Mouse (Mus musculus) kidney, postnatal 4 days (tissue): ENCODE data around the gene Fmn2.

Experiments used
- DNase-seq, 2 experiments: peaks; one replicate each; pipeline ENCODE4 v3.0.0; 2021; ENCODE audit warnings: mixed read lengths in 2 of 2

The Fmn2 gene

DNA sequence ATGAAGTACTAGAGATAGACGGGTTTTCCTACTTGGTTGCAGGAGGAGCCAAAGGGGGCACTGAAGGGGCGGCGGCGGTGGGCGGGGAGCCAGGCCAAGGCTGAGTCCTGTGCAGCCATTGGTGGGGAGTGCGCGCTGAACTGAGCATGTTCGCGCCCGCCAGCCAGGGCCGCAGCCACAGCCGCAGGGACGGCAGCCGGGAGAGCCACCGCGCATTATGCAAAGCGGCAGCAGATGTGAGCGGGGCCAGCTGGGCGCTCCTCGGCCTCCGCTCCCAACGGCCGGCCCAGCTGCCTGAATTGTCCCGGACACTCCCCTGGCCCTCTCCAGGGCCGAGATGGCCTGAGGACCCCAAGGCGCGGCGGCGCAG is at the start of gene Fmn2:
Gene Fmn2 (plus strand): TSS at position 165 of the 370 bp plus-strand sequence.
- DNase-seq, result peak; percentile 75 to 80

DNA sequence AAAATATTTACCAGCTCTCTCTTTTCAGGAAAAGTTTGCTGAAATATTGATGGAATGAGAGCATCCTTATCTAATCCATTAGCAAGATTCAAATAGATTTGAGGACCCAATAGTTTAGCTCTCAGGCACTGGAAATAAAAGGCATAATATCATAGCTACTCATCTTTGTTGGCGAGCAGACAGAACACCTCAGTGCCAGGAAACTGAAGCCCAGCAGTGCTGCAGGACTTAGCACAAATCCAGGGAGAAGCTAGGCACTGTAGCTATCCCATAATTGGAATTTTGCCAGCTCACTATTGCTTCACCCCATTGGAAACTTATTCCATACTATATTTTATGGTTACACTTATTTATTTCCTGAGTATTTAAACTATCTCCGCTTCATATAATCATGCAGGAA is 46.5 kb upstream of the Fmn2 start:
- DNase-seq, result no peak

DNA sequence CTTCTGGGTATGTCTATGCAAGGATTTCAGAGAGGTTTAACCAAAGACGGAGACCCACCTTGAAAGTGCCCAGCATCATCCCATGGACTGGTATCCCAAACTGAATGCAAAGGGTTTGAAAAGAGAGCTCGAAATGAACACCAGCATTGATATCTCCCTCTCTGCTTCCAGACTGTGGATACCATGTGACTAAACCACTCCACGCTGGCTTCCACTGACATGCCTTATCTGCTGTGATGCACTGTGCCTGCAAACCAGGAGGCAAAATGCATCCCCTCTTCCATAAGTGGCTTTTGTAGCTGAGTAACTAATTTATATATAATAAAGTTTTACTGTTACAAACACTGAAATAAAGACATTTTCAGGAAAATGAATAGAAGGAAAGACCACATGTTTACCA is 36.2 kb upstream of the Fmn2 start:
- no peak for DNase-seq

DNA sequence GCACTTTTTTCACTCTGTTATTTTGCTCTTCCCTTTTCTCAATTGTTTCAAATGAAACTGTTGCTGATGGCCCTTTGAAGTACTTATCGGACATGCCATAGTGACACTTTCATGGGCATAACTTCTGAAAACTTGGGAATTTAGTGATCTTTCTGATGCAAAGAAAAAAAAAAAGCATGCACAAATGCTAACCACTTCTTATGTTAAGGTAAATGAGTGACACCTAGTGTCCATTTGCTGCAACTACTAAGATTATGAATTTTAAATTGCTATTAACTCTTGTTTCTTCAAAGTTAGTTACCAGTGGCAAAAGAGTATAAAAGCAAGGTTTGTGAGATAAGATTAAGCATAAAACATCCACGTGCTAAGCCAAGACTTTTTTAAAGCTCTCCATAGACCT is 35.4 kb upstream of the Fmn2 start:
- no peak for DNase-seq

DNA sequence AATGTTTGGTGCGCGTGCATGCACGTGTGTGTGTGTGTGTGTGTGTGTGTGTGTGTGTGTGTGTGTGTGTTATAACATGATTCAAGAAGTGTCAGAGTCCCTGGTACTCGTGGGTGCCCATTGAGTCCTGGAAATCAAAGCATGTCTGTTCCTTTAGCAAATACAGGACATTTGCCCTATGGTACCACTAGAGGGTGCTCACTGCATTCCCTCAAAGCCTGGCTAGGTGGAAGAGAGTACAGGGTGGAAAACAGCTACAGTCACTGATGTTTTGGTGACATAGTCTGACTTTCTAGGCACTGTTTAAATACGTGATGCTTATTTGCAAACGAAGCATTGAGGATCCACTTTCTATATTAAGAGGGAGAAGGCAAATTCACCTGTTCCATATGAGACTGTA is 31.9 kb upstream of the Fmn2 start:
- DNase-seq, result peak; percentile 16 to 32

DNA sequence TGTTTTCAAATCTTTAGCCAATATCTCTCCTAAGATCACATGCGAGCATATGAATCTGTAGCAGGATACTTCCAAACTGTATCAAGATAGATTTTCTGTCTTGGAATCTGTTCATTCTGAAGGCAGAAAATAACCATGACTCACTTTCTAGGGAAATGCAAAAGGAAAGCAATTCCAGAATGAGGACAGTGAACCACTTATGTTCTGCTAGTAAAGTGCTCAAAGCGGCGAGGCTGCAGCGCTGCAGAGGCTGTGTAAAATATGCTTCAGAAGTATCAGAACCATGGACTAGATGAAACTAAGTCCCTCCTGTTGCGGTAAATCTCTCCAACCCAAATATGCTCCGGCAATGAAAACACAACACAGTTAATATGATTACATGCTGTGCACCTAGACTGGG is 19.1 kb upstream of the Fmn2 start:
- DNase-seq, result no peak

DNA sequence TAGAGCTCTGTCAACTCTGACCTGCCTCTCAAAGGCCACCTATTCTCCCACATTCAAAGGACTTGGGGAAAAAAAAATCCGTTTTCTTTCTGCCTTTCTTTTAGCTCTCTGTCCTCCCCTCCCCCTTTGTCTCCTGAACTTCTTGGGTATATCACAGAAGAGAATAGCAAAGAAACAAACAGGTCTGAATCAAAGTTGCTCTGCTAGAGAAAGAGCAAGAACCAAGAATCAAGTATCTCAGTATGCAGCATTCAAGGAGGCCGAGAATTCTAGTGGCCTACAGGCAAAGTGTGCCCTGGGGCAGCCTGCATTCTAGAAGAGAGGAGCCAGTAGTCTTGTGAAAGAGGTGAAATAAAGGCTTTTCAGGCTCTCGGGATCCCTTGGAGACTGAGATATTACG is 1.6 kb upstream of the Fmn2 start:
- DNase-seq, result no peak

DNA sequence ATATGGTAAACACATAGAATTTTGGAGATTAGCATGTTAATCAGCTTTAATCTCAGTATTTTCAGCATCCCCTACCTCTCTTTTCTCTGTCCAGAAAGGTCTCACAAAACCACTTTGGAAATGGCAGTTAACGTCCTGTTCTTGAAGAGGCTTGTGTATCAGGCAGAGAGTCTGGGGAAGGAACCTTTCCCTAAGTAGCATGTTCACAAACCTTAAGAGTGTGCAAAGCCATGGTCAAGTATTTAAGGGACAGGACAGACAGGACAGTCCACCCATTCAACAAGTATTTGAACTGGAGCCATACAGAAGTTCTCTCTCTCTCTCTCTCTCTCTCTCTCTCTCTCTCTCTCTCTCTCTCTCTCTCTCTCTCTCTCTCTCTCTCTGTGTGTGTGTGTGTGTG is 614 bp upstream of the Fmn2 start:
- DNase-seq, result no peak

DNA sequence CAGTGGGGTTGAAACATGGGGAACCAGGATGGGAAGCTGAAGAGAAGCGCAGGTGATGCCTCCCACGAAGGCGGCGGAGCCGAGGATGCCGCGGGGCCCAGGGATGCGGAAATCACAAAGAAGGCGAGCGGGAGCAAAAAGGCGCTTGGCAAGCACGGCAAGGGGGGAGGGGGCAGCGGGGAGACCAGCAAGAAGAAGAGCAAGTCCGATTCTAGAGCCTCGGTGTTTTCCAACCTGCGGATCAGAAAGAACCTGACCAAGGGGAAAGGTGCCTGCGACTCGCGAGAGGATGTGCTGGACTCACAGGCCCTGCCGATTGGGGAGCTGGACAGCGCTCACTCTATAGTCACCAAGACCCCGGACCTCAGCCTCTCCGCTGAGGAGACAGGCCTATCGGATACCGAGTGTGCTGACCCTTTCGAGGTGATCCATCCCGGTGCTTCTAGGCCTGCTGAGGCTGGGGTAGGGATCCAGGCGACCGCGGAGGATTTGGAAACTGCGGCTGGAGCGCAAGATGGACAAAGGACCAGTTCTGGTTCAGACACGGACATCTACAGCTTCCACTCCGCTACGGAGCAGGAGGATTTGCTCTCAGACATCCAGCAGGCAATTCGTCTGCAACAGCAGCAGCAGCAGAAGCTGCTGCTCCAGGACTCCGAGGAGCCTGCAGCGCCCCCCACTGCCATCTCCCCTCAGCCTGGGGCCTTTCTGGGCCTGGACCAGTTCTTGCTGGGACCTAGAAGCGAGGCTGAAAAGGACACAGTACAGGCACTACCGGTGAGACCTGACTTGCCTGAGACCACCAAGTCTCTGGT is 613 bp downstream of the Fmn2 start:
- DNase-seq, result peak; percentile 34 to 49

DNA sequence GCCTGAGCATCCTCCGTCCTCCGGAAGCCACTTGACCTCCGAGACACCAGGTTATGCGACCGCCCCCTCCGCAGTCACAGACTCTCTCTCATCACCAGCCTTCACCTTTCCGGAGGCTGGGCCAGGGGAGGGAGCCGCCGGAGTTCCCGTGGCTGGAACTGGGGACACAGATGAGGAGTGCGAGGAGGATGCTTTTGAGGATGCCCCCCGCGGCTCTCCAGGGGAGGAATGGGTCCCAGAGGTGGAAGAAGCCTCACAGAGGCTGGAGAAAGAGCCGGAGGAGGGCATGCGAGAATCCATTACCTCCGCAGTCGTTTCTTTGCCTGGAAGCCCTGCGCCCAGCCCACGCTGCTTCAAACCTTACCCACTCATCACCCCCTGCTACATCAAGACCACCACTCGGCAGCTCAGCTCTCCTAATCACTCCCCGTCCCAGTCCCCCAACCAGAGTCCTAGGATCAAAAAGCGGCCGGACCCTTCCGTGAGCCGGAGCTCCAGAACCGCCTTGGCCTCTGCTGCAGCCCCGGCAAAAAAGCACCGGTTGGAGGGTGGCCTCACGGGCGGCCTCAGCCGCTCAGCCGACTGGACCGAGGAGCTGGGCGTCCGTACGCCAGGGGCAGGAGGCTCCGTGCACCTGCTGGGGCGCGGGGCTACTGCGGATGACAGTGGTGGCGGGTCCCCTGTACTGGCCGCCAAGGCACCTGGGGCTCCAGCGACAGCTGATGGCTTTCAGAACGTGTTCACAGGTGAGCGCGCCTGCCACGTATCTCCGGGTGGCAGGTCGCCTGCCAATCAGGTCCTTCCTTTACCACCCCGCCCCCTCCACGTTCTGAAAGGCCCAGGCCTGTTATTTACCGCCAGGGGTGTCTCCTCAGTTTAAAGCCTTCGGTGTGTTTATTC is 1.5 kb downstream of the Fmn2 start:
- peak; percentile 21 to 45 for DNase-seq

DNA sequence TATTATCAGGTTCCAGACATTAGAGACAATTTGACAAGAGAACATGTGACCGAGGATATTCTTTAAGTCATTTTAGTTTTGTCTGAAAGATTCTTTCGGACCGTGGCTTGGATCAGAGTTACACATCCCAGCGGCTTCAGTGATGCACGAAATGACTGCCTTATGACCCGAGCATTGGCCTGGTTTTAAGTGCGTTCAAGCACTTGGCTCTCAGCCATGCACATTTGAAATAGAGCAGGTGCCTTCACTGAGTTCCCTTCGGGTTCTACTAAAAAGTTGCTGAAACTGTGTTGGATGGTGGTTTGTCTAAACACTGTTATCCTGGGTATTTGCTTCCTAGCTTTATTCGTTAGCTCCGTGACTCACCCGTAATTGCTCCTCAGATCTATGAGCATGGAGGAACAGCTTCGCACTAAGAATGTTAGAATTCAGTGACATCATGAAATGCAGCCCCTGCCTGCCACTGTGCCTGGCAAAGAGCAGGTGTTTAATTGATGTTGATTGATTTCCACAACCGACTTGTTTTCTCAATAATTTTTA is 7.0 kb downstream of the Fmn2 start:
- DNase-seq, result peak; percentile 2 to 10

DNA sequence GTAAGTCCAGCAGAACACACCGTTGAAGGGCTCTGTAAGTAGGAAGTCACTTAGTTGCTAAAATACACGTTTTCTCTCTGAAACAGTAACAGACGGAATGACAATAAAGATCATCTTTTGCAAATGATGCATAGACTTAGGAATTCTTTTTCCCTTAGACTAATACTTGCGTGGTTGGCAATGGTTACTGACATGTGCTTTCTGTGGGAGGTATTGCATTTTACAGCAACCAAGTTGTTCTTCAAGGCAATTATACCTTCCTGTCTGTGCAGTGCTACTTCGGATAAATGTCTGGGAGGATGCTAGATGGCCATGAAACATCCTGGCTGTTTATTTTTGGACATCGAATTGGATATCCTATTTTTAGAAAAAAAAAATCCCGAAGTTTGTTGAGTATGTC is 11.8 kb downstream of the Fmn2 start:
- no peak for DNase-seq

DNA sequence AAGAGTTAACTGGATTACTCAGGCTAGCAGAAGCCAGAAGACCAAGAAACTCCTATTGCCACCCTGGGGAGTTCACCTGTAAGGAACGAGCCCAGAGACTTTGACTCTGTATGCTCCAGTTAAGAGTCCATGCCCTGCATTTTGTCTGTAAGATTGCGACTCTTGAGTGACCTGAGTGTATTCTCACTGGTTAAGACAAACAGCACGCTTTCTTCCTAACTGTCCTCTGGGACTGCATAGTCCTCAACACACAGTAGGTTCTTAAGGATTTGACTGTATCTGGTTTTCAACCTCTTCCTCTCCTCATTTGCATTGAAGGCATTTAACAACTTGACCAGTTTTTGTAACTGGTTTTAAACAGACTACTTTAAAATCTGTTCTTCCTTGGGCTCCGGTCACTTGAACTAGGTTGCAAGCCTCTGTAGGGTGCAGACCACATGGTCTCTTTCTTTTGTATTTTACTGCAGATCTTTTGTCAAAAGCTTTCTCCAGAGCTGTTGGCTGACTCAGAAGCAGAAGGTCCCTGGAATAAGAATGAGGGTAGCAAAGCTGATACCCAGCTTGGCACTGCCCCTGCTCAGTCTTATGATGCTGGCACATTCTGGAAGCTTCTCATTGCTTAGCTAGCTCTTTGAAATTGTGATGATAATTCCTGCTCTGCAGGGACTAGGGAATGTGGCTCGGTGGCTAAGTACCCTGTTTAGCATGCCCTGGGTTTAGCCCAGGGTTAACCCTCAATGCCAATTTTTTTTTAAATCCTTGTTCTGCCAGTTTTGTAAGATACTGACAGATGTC is 20.5 kb downstream of the Fmn2 start:
- no peak for DNase-seq

DNA sequence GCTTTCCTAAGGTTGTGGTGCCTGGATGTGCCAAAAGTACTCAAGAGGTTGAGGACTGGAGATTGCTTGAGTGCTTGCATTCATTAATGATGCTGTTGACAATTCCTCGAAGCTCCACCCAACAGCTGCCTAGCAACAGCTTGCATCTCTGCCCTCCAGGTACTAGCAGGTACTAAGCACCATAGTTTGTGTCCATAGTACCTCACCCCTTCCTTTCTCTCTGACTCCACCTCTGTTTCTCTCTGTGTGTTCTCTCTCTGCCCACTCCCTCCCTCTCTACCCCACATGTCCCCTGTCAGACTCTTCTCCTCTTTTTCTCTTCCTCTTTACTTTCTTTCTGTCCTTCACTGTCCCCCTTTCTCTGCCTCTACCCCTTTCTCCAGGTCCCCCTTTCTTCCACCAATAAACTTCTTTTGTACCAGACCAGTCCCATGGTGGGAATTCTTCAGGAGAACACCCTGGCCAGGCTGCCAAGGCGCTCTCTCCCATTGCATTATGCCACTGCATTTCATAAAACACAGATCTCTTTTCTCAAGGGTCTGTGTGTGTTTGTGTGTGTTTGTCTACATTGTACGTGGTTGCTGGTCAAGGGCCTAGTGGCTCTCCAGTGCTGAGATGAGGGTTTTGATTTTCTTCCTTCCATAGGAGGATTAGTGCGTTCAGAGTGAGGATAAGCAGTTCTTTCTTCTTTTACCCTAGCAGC is 21.3 kb downstream of the Fmn2 start:
- DNase-seq, result no peak

DNA sequence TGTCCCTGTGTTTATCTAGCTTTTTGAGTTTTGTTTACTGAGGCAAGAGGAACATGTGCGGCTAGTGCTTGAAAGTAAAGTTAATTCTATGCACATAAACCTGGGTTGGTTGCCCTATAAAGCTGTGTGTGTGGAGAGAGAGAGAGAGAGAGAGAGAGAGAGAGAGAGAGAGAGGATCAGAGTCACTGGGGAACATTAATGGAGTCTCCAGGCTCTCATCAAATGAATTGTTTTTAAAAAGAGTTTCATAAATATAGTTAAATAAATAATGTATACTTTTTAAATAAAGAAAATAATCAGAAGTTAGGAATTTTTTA is 21.8 kb downstream of the Fmn2 start:
- DNase-seq, result no peak

DNA sequence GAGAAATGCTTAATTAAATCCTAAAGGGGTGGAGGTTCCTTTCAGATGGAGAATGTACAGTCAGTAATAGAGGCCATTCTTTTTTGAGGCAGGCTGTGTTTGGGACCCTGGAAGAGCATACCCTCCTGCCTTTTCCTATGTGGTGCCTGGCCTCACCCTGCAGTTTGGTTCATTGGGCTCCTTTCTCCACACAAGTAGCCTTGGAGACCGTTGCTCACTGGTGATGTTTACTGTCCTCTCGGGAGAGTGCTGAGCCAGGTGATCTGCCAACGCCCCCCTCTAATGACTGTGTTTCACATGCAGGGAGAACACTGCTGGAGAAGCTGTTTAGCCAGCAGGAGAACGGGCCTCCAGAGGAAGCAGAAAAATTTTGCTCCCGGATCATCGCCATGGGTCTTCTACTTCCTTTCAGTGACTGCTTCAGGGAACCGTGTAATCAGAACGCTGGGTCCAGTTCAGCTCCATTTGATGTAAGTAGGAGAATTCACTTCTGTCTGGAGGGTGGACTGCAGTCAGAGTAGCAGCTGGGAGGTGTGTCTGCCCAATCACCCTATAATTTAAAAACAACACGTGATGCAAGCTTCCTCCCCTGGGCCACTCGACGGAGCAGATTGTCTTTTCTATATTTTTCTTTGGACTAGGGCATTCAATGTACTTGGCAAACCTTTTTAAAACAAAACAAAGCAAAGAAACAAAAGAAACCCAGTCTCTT is 35.3 kb downstream of the Fmn2 start:
- DNase-seq, result peak; percentile 1 to 4

DNA sequence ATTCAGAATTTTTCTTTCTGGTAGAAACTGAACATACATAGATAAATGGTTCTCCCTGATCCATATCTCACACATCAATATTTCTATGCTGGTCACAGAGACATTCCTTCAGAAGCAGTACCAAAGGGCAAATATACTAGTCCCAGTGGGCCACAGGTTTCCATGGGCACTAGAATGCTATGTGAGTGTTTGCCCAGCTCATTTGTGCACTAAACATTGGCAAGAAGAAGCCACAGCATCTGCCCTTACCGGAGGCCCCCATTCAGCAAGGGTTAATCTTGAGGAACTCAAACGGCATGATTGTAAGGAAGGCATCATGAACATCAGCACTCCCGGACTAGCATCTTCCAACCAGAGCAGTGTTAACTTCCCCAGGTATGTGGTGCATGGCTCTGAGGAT is 35.9 kb downstream of the Fmn2 start:
- DNase-seq, result no peak

DNA sequence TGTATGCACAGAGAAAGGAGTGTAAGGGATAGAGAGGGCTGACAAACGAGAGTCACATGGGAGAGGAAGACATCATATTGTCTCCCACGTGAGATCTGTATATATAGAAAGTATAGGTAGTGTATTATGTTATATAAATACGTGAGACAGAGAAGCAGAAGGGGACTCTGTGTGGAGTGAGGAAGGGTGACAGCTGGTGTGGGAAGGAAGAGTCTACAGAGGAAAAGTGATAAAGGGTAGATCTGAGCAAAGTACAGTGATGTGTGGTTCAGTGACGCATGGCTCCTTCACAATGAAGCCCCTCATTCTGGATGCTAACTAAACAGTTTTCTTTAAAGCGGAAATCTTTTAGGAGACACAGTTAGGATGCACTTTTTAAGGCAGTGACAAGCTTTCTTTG is 46.7 kb downstream of the Fmn2 start:
- DNase-seq, result no peak

DNA sequence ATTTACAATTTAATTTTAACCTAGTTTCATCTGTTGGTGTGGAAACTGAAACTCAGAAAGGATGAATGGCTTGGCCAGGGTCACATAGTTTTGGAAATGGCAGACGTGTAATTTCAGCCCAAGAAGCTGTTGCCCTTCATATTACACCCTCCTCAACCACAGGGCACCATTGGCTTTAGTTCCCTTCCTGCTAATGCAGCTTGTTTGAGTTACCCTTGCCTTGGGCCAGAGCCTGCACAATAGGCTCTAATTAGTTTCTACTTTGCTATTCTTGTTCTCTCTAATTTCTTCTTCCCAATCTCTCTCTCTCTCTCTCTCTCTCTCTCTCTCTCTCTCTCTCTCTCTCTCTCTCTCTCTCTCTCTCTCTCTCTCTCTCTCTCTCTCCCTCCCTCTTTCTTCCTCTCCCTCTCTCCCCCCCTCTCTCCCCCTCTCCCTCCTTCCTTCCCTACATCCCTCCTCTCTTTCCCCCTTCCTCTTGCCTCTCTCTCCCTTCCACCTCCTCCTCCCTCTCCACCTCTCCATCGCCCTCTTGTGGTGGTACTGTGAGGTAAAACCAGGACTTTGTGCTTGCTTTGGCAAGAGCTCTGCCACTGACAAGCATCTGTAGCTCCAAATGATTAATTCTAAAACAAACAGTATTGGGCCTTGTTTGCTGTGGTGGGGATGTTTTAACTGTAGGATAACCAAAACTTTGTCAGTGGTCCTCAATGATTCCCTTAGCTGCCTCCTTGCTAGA is 51.8 kb downstream of the Fmn2 start:
- DNase-seq, result peak; percentile 62 to 67

DNA sequence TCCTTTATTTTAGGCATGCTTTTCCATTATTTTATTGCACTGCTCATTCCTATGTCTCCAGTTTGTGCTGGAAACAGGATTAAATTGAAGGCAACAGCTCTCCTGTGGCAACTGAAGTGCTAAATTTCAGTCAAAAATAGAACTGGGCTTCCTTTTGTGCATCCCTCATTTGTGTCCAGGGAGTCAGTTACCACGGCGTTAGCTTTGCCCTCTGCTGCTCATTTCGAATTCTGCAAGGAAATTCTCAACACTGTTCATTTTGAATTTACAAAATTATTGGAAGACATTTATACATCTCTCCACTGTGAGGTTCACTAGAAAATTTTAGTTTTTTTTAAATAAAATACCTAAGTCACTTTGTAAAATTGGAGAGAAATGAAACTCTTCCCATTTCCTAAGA is 53.8 kb downstream of the Fmn2 start:
- DNase-seq, result no peak

DNA sequence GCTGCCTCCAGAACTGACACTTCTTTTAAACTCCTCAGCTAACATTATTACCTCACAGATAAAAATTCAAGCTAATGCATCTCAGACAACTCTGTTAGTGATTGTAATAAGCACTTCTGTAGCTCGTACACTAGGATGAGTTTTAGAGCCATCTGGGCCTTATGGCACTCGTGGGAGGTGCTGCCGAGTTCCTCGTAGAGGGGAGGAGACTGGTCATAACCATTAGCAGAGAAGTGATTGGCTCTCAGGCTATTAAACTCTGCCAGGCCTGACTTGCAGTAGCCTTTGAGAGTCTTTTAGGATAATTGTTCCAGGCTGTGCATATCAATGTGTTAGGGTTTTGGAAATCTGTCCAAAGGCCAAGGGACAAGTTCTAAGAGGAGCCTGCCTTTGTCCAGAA is 55.6 kb downstream of the Fmn2 start:
- no peak for DNase-seq
